Mouse (Mus musculus) WW6 (cell line): Measurements from ENCODE around the gene Gm20838.
"Not testable (repeated sequence)": the region's sequence is repeated elsewhere in the genome, so short reads cannot be mapped to it uniquely, and the experiment has no call there.

Experiments
- DNase-seq: peaks from one replicate; pipeline ENCODE4 v3.0.0-alpha.2; 2013; ENCODE audit warnings: low read depth, low spot score

Gene Gm20838

DNA sequence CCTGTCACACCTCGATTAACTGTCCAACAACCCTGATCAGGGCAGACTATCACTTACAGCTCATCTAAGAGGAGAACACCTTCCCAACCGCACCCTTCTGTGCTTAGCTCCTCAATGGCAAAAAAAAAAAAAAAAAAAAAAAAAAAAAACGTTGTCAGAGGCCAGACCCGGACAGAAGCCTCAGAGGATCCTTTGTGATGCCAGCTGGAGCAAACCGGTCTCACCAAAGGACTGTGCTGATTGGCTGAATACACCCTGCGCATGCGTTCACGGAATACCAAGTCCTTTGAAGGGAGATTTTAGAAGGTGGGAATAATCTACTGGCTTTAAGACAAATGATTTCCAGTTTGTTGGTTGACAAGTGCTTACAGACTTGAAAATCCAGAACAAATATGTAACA, at the start of gene Gm20838:
Gm20838 (minus strand) TSS at position 101 of the 400 bp plus-strand sequence.
- not testable (repeated sequence) for DNase-seq
